Mouse (Mus musculus) cerebellum, adult 9-10 months (tissue): ENCODE measurements at regions not wholly inside any gene's neighbourhood (a gene's known extent, or its start where the extent isn't known, plus 50 kb on each side); places are given as distances from the start of the nearest gene placed in this dataset.
A peak's percentile ranks its signal among the peaks of the same experiment; 100 is the strongest.

Experiments used
- DNase-seq: peaks from one replicate; pipeline ENCODE4 v3.0.0; 2022

GRCm38 (mm10) chr14:109985026-109985425, 769.9 kb downstream of the Slitrk6 start:
- DNase-seq: no peak

GRCm38 (mm10) chr14:109958008-109958407, 796.9 kb downstream of the Slitrk6 start:
- DNase-seq: no peak

- no peak for DNase-seq
Observed at GRCm38 (mm10) chr14:109941944-109942343, 813.0 kb downstream of the Slitrk6 start.

- no peak for DNase-seq
Observed at GRCm38 (mm10) chr14:109941162-109941561, 813.8 kb downstream of the Slitrk6 start.

GRCm38 (mm10) chr14:109937432-109937831, 817.5 kb downstream of the Slitrk6 start:
- DNase-seq: no peak

GRCm38 (mm10) chr14:109928977-109929376, 826.0 kb downstream of the Slitrk6 start:
- no peak for DNase-seq

GRCm38 (mm10) chr14:109891896-109892165, 863.1 kb downstream of the Slitrk6 start:
- DNase-seq: no peak

- DNase-seq: no peak
Observed at GRCm38 (mm10) chr14:109891151-109891895, 863.6 kb downstream of the Slitrk6 start.

GRCm38 (mm10) chr14:109876950-109877663, 877.8 kb downstream of the Slitrk6 start:
- DNase-seq: no peak

GRCm38 (mm10) chr14:109874230-109874629, 880.7 kb downstream of the Slitrk6 start:
- peak; percentile 19 for DNase-seq

- DNase-seq: peak; percentile 5
Observed at GRCm38 (mm10) chr14:109840354-109841104, 914.4 kb downstream of the Slitrk6 start.

- no peak for DNase-seq
Observed at GRCm38 (mm10) chr14:109802522-109803126, 888.7 kb upstream of the Slitrk1 start.

- DNase-seq: no peak
Observed at GRCm38 (mm10) chr14:109772246-109772645, 858.3 kb upstream of the Slitrk1 start.

- no peak for DNase-seq
Observed at GRCm38 (mm10) chr14:109760892-109761291, 846.9 kb upstream of the Slitrk1 start.
